Mouse (Mus musculus): Measurements from ENCODE around the gene Tuba1b. TPM values are rescaled to one million over a fixed set of nuclear protein-coding genes. Genes with fewer than 3 reads are reported as not detected.

The Tuba1b gene
- total and polyA plus RNA-seq, 3 experiments = 1,149 to 2,960 (median 2,851) TPM

DNA sequence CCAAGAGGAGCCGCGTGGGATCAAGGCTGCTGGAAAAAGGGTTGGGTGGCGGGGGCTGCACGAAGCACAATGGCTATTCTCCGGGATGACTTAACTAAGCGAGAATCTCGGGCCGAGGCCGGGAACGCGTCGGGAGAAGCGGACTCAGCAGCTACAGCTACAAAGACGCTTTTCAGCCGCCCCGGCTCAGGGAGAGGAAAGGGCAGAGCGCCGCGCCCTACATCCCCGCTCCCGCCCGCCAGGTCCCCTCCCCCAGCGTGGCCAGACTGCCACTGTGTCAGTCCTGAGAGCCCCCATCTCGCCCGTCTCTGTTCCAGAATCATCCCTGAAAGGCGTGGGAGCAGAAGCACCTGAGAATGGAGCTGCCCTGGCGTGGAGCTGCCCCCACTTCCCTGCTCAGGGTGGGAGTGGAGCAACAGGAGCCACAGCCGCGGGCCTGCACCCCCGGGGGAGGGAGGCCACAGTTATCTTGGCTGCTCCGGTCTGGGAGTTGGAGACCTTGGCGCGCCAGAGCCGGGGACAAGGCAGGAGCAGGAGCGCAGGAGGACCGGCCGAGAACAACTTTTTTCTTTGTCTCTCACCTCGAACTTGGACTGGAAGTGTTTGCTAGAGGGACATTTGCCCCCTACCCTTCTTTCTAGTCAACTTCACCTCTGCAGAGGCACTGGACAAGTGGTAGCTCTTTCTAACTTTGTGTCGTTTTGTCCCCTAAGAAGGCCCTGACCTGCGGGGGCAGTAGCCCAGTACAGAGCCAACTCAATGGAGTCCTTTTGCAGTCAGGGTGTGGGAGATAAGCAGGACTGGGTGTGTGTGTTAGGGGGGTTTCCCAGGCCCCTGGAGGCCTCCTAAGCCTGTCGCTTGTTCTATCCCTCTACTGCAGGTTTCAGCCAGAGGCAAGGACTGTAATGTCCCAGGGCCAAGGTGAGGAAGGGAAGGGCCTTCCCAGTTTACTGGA, 38.5 kb downstream of the Tuba1b start:
- Histone ChIP-seq H3K27me3 (replicated peaks) (peaks cover 3% of the 10 kb centered on the region), H3K9me3 (replicated peaks; ENCODE audit: low read length) (peaks cover 6% of the 10 kb centered on the region), H3K79me2 (replicated peaks; ENCODE audit: control insufficient read depth, extremely low read depth, insufficient read depth, poor library complexity, severe bottlenecking) (no peaks in the 10 kb centered on the region), H3K27ac (ENCODE audit: insufficient read depth, low read depth) (no peak overlapping the region), H3K9ac (ENCODE audit: insufficient read depth, low read depth) (no peak overlapping the region), H3K36me3 (replicated peaks in 1 of 2; ENCODE audit: control insufficient read depth in 1 of 2, insufficient read depth in 1 of 2, low read length in 1 of 2) (peaks cover 0 to 1% of the 10 kb centered on the region in 2 experiments), H3K4me3 (replicated peaks in 1 of 3; ENCODE audit: low read depth in 2 of 3, low read length in 2 of 3, poor library complexity in 1 of 3) (no peak overlapping the region), H3K4me1 (ENCODE audit: control insufficient read depth in 1 of 2, insufficient read depth in 2 of 2) (peaks cover 6 to 8% of the 10 kb centered on the region in 2 experiments; a peak in 3 of 4 replicates), H3K4me2 (ENCODE audit: insufficient read depth, low read depth, poor library complexity, severe bottlenecking) (no peak overlapping the region)
- no peak for TF ChIP-seq MXI1 (IDR thresholded peaks at IDR 0.05; ENCODE audit: low read depth, low read length)
- no peak for TF ChIP-seq ZMIZ1 (IDR thresholded peaks at IDR 0.05; ENCODE audit: low read depth, low read length)
- dilution Hi-C loops (cut with MboI; ENCODE audit: extremely low pct_ligation_motif_present, extremely low pct_unique_long_range_greater_than_20kb, low sequenced_read_pairs) = no loop called here
- in situ Hi-C loops (cut with MboI; ENCODE audit: low pct_ligation_motif_present, low pct_unique_long_range_greater_than_20kb, low sequenced_read_pairs) = no loop called here
- DNase-seq (ENCODE audit: extremely low read depth) = no peak

GRCm38 (mm10) chr15:98894746-98895634, 39.4 kb downstream of the Tuba1b start:
- Histone ChIP-seq H3K9me3 (replicated peaks; ENCODE audit: low read length) (peaks cover 6% of the 10 kb centered on the region), H3K27me3 (replicated peaks) (peaks cover 3% of the 10 kb centered on the region), H3K9ac (ENCODE audit: insufficient read depth, low read depth) (no peak overlapping the region), H3K27ac (ENCODE audit: insufficient read depth, low read depth) (no peak overlapping the region), H3K79me2 (replicated peaks; ENCODE audit: control insufficient read depth, extremely low read depth, insufficient read depth, poor library complexity, severe bottlenecking) (no peaks in the 10 kb centered on the region), H3K4me2 (ENCODE audit: insufficient read depth, low read depth, poor library complexity, severe bottlenecking) (no peak overlapping the region), H3K36me3 (replicated peaks in 1 of 2; ENCODE audit: control insufficient read depth in 1 of 2, insufficient read depth in 1 of 2, low read length in 1 of 2) (peaks cover 0 to 1% of the 10 kb centered on the region in 2 experiments), H3K4me3 (replicated peaks in 1 of 3; ENCODE audit: low read depth in 2 of 3, low read length in 2 of 3, poor library complexity in 1 of 3) (no peak overlapping the region), H3K4me1 (ENCODE audit: control insufficient read depth in 1 of 2, insufficient read depth in 2 of 2) (peaks cover 6 to 8% of the 10 kb centered on the region in 2 experiments; a peak in 3 of 4 replicates)
- no peak for DNase-seq (ENCODE audit: extremely low read depth)
- dilution Hi-C loops (cut with MboI; ENCODE audit: extremely low pct_ligation_motif_present, extremely low pct_unique_long_range_greater_than_20kb, low sequenced_read_pairs) = no loop called here
- in situ Hi-C loops (cut with MboI; ENCODE audit: low pct_ligation_motif_present, low pct_unique_long_range_greater_than_20kb, low sequenced_read_pairs) = no loop called here
- no peak for TF ChIP-seq SIN3A (IDR thresholded peaks at IDR 0.05; ENCODE audit: low read length)
- no peak for TF ChIP-seq IRF4 (IDR thresholded peaks at IDR 0.05; ENCODE audit: low read depth, low read length)
- TF ChIP-seq JUN (IDR thresholded peaks at IDR 0.05; ENCODE audit: insufficient read depth, low read depth, low read length) = no peak
- TF ChIP-seq ETS1 (conservative IDR thresholded peaks at IDR 0.05; ENCODE audit: low read depth, low read length) = no peak
- TF ChIP-seq TCF12 (IDR thresholded peaks at IDR 0.05; ENCODE audit: low read depth, low read length) = no peak

All from CH12.LX (cell line).